Mouse (Mus musculus) megakaryocyte progenitor cell, adult 5-6 weeks (primary cell): ENCODE measurements around the gene Satb2. TPM values are rescaled to one million over a fixed set of nuclear protein-coding genes. Genes with fewer than 3 reads are reported as not detected.

Experiments used
- ATAC-seq: replicated peaks from 2 replicates; pipeline ENCODE4 v1.8.0; 2016; ENCODE audit warnings: mild to moderate bottlenecking, moderate TSS enrichment, inconsistent platforms; ENCODE audit not compliant: poor library complexity
- total RNA-seq, 2 experiments: library from RNA; stranded (forward) in 1 of 2; stranded (reverse) in 1 of 2; fragments of 157-497, 149-512 nt in 1 of 2; fragments of 200-1000 nt in 1 of 2; gene quantifications; 2 replicates each; pipeline versions ENCODE4 v1.2.3 to v1.2.4; 2015 to 2017

Satb2 gene
- total RNA-seq, 2 experiments from 2014 or later: 0.62 to 0.89 TPM

DNA sequence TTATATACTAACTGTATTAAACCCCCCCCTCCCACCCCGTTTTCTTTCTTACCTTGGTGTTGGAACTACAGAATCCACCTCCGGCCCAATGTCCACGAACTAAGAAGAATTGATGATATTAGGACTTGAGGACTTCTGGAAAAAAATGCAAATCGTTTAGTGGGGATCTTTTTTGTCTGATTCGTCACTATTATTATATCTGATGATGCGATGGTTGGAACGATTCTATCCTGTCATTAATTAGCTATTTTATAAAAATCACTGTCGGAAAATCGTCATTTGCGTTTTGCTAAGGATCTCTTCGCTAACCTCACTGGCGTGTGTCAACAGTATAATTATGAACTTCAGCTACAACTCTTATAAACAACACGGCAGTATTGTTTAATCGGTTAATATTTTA, 4.3 kb downstream of the Satb2 start:
- ATAC-seq: no peak

DNA sequence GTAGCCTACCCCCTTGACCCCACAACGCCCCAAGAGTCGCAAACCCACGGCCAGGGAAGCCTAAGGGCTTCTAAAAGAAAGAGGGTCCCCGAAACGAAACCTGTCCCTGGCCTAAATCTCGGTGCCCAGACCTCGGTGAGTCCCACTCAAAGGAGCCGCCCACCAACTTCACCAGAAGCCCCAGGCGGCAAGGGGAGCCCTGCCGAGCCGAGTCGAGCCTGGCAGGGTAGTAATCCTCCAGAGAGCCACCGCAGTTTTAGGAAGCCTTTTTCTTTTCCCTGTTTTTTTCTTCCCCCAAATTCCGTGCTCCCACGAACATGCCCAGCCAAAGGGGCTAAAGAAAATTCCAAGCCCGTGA, 4.9 kb downstream of the Satb2 start:
- ATAC-seq: 0 out of 2 replicates have a peak, but pooled peaks have one; percentile 1

GRCm38 (mm10) chr1:56972950-56973592, 5.4 kb downstream of the Satb2 start:
- peak; percentile 63 for ATAC-seq

GRCm38 (mm10) chr1:56972251-56972949, 6.0 kb downstream of the Satb2 start:
- ATAC-seq: peak; percentile 45

GRCm38 (mm10) chr1:56971942-56972250, 6.6 kb downstream of the Satb2 start:
- no peak for ATAC-seq

- no peak for ATAC-seq
Observed at GRCm38 (mm10) chr1:56971441-56971861, 7.0 kb downstream of the Satb2 start.

GRCm38 (mm10) chr1:56970740-56971141, 7.7 kb downstream of the Satb2 start:
- ATAC-seq: no peak

GRCm38 (mm10) chr1:56969364-56970360, 8.8 kb downstream of the Satb2 start:
- ATAC-seq: no peak

DNA sequence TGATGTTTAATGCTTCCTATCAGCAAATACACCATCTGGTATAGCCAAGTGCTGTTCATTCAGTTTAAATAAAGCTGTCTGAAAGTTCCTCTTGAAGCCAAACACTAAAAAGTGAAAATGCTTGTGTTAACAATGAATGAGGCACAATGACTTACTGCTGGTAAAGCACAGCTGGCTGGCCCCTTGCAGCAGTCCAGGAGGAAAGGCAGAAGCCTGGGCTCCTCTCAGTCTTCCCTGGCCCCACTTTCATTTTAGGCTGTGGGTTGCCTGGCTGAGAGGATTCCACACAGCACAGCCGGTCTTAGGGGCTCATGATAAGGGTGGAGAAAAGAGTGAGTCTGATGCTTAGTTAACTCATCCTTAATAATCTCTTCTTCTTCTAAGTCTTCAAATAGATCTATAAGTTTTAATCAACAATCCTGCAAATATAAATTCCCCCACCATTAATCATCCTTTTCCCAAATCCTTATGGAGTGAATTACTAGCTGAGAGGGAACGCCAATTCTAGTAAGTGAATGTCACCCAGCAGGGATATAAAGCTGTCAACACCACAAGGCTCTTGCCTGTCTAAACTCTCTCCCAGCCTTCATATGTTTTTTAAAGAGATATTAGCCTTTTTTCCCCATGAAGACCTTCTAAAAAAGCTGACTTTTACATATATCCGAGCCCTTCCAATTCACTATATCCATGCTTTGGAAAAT, 12.4 kb downstream of the Satb2 start:
- ATAC-seq: no peak

GRCm38 (mm10) chr1:56964493-56964892, 14.0 kb downstream of the Satb2 start:
- ATAC-seq: no peak

DNA sequence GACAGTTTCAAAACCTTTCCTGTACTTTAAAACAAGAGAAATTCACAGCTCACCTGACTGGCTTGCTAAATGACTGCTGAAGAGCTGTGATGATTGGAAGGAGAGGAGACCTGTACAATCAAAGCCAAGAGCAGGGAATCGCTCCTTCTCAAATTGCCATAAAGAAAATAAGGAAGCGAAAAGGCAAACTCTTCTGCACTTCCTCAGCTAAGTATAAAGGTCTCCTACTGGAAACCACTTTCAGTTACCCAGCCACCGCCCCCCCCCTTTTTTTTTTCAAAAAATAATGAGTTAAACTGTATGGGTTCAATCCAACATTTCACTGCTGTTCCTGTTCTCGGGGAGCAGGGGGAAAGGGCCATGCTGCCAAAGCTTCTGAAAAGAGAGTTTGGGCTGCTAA, 15.2 kb downstream of the Satb2 start:
- peak; percentile 31 for ATAC-seq

DNA sequence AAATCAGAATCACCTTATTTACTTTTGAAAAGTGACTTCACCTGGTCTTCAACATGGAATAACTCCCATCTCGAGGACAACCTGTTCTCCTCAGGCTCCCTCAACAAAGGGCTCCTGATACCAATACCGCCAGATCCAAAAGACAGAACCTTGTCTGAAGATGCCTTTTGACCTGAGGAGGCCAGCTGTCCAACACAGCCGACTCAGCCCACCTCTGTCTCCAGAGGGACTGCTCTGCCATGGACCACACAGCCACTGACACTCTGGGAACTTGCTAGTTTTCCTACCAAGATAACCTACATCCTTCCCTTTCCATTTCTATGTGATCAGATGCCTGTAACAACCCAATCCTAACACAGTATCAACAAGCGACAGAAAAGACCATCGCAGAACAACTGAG, 19.5 kb downstream of the Satb2 start:
- ATAC-seq: no peak

DNA sequence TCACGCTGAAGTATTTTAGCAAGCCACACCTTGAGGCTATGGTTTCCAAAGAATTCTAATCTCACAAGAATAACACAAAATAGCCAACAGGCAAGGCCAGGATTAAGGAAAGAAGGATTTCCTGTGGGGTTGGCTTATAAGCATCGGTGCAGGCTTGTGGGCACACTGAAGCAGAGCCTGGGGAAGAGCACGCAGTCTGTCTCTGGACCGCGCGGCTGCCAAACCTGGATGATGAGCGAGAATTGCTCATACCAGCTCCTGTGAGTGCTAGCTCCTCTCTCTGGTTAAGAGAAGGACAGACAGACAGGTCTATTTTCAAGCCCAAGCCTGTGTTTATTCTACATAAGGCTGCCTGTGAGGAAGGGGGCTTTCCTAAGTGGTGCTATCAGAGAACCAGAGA, 20.5 kb downstream of the Satb2 start:
- ATAC-seq: no peak

- ATAC-seq: no peak
Observed at GRCm38 (mm10) chr1:56956811-56957210, 21.6 kb downstream of the Satb2 start.

GRCm38 (mm10) chr1:56955739-56956085, 22.7 kb downstream of the Satb2 start:
- peak; percentile 9; the same call in 1 of the 2 replicates for ATAC-seq

- ATAC-seq: peak; percentile 80
Observed at GRCm38 (mm10) chr1:56955055-56955738, 23.3 kb downstream of the Satb2 start.

- ATAC-seq: no peak
Observed at GRCm38 (mm10) chr1:56953538-56953937, 24.9 kb downstream of the Satb2 start.

DNA sequence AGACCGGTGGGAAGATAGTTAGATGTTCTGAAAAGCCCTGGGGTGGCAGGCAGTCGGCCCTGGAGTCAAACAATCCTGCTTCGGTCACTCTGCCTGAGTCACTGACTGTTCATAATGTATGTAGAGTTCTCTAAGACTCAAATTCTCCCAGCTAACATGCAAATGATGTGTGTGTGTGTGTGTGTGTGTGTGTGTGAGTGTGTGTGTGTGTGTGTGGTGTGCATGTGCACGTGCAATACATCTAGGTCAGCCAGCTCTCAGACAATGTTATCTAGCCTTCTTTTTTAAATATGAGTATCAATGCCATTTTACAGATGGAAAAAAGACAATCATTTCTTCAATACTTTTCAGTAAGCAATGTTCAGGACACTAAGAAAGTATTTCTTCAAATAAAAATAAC, 26.5 kb downstream of the Satb2 start:
- no peak for ATAC-seq

DNA sequence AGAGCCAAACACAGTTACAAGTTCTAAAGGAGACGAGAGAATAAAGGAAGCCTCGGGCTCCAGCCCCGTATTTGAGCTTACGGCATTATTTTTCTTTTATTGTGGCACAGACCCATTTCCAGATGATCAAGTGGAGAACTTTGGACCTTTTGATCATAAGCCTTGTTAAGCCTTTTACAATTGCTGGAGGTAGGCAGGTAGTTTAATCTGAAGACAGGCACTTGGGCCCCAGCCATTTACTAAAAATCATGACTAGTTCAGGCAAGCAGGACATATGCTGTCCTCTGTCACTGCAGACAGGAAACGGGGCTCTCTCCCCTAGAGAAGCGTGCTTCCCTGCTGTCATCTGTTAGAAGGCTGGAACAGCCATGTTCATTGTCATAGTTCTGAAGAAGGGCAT, 26.9 kb downstream of the Satb2 start:
- no peak for ATAC-seq

- no peak for ATAC-seq
Observed at GRCm38 (mm10) chr1:56939432-56939831, 39.0 kb downstream of the Satb2 start.

DNA sequence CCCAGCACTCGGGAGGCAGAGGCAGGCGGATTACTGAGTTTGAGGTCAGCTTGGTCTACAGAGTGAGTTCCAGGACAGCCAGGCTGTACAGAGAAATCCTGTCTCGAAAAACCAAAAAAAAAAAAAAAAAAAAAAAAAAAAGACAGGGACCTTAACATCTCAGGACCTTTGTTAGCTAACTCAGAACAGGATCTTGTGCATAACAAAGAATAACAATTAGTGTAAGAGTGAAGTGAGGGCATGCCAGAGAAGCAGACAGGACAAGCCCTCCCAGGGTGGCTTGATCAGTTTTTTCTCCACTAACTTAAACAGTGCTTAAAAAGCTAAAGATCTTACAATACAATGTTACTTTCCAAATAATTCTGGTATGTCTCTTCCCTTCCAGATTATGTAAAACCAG, 40.0 kb downstream of the Satb2 start:
- ATAC-seq: no peak
